Mouse (Mus musculus) liver, adult 2 months (tissue): Measurements from ENCODE around the gene Podxl2. TPM values are rescaled to one million over a fixed set of nuclear protein-coding genes. Genes with fewer than 3 reads are reported as not detected.

Source experiments
- DNase-seq: peaks from one replicate; pipeline ENCODE4 v3.0.0-alpha.2; 2011; ENCODE audit warnings: low read depth, low spot score; ENCODE audit errors: extremely low read depth
- H3K27ac ChIP-seq: fragments of 200-500 bp; replicated peaks from 2 replicates; pipeline ENCODE4 v1.5.1; 2012; ENCODE audit warnings: low read depth, mild to moderate bottlenecking, control low read depth, inconsistent platforms, low read length; ENCODE audit not compliant: insufficient read depth
- H3K27me3 ChIP-seq: fragments of 200-500 bp; 2 replicates; pipeline ENCODE4 v1.6.1; 2012; ENCODE audit warnings: mild to moderate bottlenecking, moderate library complexity, low read length, inconsistent platforms; ENCODE audit not compliant: control insufficient read depth, insufficient read depth
- H3K36me3 ChIP-seq: fragments of 200-500 bp; 2 replicates; pipeline ENCODE4 v1.6.1; 2012; ENCODE audit warnings: low read length, inconsistent platforms; ENCODE audit not compliant: control insufficient read depth, insufficient read depth
- H3K4me1 ChIP-seq: fragments of 200-500 bp; 2 replicates; pipeline ENCODE4 v1.6.1; 2011; ENCODE audit warnings: low read length; ENCODE audit not compliant: control insufficient read depth, insufficient read depth
- H3K4me3 ChIP-seq: fragments of 200-500 bp; 2 replicates; pipeline ENCODE4 v1.5.1; 2011; ENCODE audit warnings: low read depth, mild to moderate bottlenecking, control low read depth, low read length, moderate library complexity; ENCODE audit not compliant: insufficient read depth
- H3K79me2 ChIP-seq: fragments of 200-500 bp; 2 replicates; pipeline ENCODE4 v1.6.1; 2012; ENCODE audit warnings: inconsistent platforms, mild to moderate bottlenecking, low read length, moderate library complexity; ENCODE audit not compliant: control insufficient read depth, insufficient read depth
- H3K9ac ChIP-seq: fragments of 200-500 bp; 2 replicates; pipeline ENCODE4 v1.6.1; 2012; ENCODE audit warnings: low read depth, mild to moderate bottlenecking, control low read depth, inconsistent platforms, low read length
- CTCF ChIP-seq: fragments of 200-500 bp; IDR thresholded peaks from 2 replicates; pipeline ENCODE4 v1.5.1; 2011; ENCODE audit warnings: low read depth, low read length, control low read depth
- POLR2A ChIP-seq: fragments of 200-500 bp; IDR thresholded peaks from 2 replicates; pipeline ENCODE4 v1.6.1; 2011; ENCODE audit warnings: low read length, control low read depth; ENCODE audit not compliant: insufficient read depth; ENCODE audit errors: extremely low read depth
- WGBS: fragments of 180-500 bp; shearing (Covaris S2); methylation state at CpG from one replicate; pipeline ENCODE4 v1.1.7; 2018; 5-methylcytosine and 5-hydroxymethylcytosine counted together
- polyA plus RNA-seq: library from polyadenylated mRNA; depleted of rRNA; stranded (reverse); fragments of >200 nt; gene quantifications from 2 replicates; pipeline ENCODE4 v1.2.3, GENCODE M21; 2012
- total RNA-seq: library from RNA; depleted of rRNA; stranded (reverse); fragments of >200 nt; gene quantifications from 2 replicates; pipeline ENCODE4 v1.2.3, GENCODE M21; 2014

Podxl2 gene
- total and polyA plus RNA-seq, 2 experiments: 0.46 to 0.89 TPM

GRCm38 (mm10) chr6:88842731-88843151, 32.1 kb downstream of the Podxl2 start:
- 2% methylated on average over 32 of the region's 32 CpGs for WGBS
- 0 out of 2 replicates have a peak overlapping the region, but pooled peaks have one; percentile 2 for H3K27ac ChIP-seq
- no peak for DNase-seq

GRCm38 (mm10) chr6:88841781-88842689, 32.8 kb downstream of the Podxl2 start, which contains the start of gene Abtb1:
Gene Abtb1 (minus strand): TSS chr6:88841984.
- peaks cover 11% of the 10 kb centered on the region for H3K4me1 ChIP-seq
- peak within 1 kb of the TSS; percentile 87 for H3K4me3 ChIP-seq
- H3K36me3 ChIP-seq: no peaks in the 10 kb centered on the region; the same call in 1 of the 2 replicates
- peak within 1 kb of the TSS; percentile 94 for H3K9ac ChIP-seq
- no peaks in the 10 kb centered on the region for H3K27me3 ChIP-seq
- under 1% methylated on average over 72 of the region's 72 CpGs for WGBS
- TF ChIP-seq CTCF (peak; percentile 67), POLR2A (peak; percentile 79)
- DNase-seq: peak; percentile 100
- H3K27ac ChIP-seq: peak within 1 kb of the TSS; percentile 81
- H3K79me2 ChIP-seq: peaks cover 4% of the 10 kb centered on the region; the same call in 1 of the 2 replicates

More at GRCm38 (mm10) chr6:88842731-88843151, 32.1 kb downstream of the Podxl2 start:
- peaks cover 4% of the 10 kb centered on the region; the same call in 1 of the 2 replicates for H3K79me2 ChIP-seq
- H3K9ac ChIP-seq: peak overlapping the region; percentile 86
- TF ChIP-seq CTCF (no peak), POLR2A (no peak)
- H3K27me3 ChIP-seq: no peaks in the 10 kb centered on the region
- no peaks in the 10 kb centered on the region; the same call in 1 of the 2 replicates for H3K36me3 ChIP-seq
- H3K4me3 ChIP-seq: peak overlapping the region; percentile 66
- peaks cover 11% of the 10 kb centered on the region for H3K4me1 ChIP-seq

DNA sequence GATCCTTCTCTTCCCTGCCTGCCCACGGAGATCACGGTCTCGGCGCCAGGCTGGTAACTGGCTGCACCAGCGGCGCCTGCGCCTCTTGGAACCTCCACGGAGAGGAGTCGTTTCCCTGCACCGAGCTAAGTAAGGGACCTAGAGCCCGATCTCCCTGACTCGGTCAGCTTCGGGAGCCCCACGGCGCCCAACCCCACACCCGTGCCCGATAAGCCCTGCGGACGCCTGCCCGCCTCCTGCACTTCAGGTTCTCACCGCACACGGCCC, 33.4 kb downstream of the Podxl2 start:
- Histone ChIP-seq H3K4me3 (peak overlapping the region; percentile 87), H3K27ac (peak overlapping the region; percentile 81), H3K36me3 (peaks cover 2% of the 10 kb centered on the region; the same call in 1 of the 2 replicates), H3K4me1 (peaks cover 11% of the 10 kb centered on the region), H3K9ac (peak overlapping the region; percentile 94), H3K27me3 (no peaks in the 10 kb centered on the region), H3K79me2 (peaks cover 4% of the 10 kb centered on the region; the same call in 1 of the 2 replicates)
- TF ChIP-seq CTCF (no peak), POLR2A (no peak)
- DNase-seq: no peak
- 2% methylated on average over 22 of the region's 22 CpGs for WGBS

GRCm38 (mm10) chr6:88840791-88841513, 33.9 kb downstream of the Podxl2 start:
- Histone ChIP-seq H3K36me3 (peaks cover 2% of the 10 kb centered on the region; the same call in 1 of the 2 replicates), H3K4me1 (peaks cover 11% of the 10 kb centered on the region)
- 55% methylated on average over 9 of the region's 9 CpGs for WGBS

DNA sequence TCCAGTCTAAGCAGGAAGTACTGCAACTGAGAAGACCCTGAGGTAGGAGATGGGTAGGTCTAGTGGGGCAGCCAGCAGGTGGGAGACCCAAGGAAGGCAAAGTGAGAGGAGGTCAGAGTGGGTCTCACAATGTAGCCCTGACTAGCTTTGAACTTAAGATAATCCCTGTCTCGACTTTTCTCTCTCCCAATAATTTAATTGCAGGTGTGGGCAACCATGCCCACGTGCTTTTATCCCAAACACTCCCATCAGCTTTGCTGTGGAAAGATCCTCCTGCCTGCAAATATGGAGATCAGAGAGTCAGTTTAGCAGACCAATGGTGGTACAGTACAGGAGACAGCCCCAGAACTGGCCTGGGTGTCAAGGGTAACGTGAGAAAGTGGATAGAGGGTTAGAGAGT, 34.6 kb downstream of the Podxl2 start:
- no peak for DNase-seq
- H3K79me2 ChIP-seq: peaks cover 4% of the 10 kb centered on the region; the same call in 1 of the 2 replicates
- H3K4me1 ChIP-seq: peaks cover 11% of the 10 kb centered on the region
- no peak overlapping the region for H3K27ac ChIP-seq
- no peak overlapping the region for H3K9ac ChIP-seq
- no peak overlapping the region for H3K4me3 ChIP-seq
- H3K36me3 ChIP-seq: peaks cover 2% of the 10 kb centered on the region; the same call in 1 of the 2 replicates
- WGBS: 70% methylated on average over 3 of the region's 3 CpGs
- TF ChIP-seq CTCF: no peak
- TF ChIP-seq POLR2A: no peak
- H3K27me3 ChIP-seq: no peaks in the 10 kb centered on the region

More at GRCm38 (mm10) chr6:88840791-88841513, 33.9 kb downstream of the Podxl2 start:
- Histone ChIP-seq H3K4me3 (peak overlapping the region; percentile 87), H3K27ac (peak overlapping the region; percentile 81), H3K27me3 (no peaks in the 10 kb centered on the region), H3K9ac (peak overlapping the region; percentile 94), H3K79me2 (peaks cover 4% of the 10 kb centered on the region; the same call in 1 of the 2 replicates)
- TF ChIP-seq CTCF (no peak), POLR2A (no peak)
- no peak for DNase-seq
